Mouse (Mus musculus): Measurements from ENCODE around the gene Bnip1.

Gene Bnip1

DNA sequence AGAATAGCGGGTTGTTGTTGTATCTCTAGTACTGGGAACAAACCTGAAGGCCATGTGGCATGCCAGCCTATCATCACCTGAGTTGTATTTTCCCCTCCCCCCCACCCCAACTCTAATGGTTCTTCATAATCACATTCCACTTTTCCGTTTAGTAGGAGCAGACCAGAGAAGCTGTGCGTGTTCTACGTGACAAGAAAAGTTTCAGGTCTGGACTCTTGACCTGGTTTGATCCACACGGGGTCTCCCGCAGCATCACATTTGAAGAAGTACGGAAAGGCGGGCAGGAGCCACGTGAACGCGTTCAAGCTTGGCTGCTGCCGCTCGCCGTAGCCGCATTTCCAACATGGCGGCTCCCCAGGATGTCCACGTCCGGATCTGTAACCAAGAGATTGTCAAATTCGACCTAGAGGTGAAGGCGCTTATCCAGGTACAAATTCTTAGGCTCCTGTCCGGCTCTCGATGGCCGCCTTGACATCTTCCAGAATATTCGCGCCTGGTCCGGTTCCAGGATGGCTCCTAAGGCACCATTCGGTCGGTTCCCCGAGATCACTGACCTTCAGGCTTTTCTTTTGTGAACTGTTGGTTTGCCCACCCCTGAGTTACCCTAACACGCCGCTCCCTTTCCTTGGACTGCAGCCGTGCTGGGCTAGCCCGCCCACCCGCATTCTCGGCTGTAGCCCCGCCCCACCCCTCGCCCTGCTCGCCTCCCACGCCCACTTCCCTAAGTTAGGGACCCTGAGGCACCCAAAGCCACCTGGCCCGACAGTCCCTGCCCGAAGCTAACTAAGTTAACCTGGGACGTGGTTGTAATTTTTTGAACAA, at the start of gene Bnip1:
Gene Bnip1 (plus strand): TSS at position 317 of the 822 bp plus-strand sequence.
- DNase-seq: peak; percentile 81

DNA sequence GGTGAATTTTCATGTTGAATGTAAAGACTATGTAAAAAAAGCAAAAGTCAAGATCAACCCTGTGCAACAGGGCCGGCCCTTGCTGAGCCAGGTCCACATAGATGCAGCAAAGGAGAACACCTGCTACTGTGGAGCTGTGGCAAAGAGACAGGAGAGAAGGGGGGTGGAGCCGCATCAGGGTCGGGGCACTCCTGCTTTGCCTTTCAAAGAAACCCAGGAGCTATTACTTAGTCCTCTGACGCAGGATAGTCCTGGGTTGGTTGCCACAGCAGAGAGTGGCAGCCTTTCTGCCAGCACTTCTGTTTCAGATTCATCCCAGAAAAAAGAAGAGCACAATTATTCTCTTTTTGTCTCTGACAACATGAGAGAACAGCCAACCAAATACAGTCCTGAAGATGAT, 38.3 kb upstream of the Bnip1 start:
- no peak for DNase-seq

DNA sequence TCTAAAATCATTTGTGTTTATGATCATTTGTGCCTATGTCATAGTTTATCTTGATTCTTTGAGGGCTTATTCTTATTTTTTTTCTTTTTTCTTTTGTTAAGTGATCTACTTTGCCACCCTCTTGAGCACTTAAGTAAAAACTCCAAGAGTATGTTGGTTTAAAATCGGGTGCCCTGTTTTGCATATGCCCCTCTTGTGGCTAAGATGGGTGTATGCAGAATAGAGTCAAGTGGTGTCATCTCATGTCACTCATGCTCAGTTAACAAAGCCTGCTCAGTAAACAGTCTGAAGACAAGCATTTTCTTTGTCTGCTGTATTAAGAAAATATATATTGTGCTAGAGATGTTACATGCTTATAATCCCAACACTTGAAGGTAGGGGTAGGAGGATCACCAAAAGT, 37.6 kb upstream of the Bnip1 start:
- DNase-seq: no peak

DNA sequence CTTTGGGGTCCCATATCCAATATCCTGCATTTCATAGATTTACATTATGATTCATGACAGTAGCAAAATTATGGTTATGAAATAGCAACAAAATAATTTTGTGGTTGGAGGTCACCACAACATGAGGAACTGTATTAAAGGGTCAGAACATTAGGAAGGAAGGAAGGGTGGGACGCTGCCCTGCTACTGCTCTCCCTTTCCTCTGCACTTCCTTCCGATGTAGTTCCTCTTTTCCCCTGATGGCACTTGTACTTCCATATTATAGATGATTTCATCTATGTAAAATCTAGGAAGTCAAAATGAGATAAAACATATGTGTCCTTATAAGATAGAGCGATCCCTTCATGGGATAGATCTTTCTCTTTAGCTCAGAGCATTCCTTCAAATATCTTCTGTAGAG, 30.9 kb upstream of the Bnip1 start:
- no peak for DNase-seq

DNA sequence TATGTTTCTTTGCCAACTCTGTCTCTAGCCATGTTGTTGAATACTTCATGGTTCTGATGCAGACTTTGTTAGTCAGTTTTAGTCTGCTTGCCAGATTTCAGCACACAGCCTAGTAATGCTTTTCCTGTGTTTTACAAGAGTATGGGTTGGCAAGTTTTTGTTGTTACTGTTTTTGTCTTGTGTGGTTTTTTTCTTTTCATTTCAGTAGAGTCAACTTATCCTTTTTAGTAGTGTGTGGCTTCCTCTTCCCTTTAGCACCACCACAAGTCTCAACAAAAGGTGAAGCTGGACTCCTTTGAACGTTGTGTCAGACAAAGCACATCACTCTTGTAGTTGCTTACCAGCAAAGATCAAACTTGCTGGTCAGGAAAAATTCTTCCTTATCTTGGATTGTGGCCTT, 28.6 kb upstream of the Bnip1 start:
- peak; percentile 10 for DNase-seq

DNA sequence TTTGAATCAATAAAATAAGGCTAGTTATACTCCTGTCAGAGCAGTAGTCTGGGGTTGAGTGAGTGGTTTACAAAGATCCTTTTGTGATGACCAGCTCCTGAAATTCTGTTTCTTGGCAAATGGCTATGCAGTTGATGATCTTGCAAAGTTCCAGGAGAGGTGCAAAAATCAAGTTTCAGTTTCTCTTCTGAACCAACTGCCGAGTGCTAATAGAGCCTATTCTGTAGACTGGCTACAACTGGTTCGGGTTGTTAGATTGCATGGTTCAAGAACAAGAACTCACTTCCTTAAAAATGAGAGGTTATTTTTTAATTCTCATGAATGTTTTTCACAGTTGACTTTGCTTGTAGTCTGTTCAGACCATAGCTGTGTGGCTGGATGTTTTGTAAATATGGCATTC, 27.4 kb upstream of the Bnip1 start:
- no peak for DNase-seq

DNA sequence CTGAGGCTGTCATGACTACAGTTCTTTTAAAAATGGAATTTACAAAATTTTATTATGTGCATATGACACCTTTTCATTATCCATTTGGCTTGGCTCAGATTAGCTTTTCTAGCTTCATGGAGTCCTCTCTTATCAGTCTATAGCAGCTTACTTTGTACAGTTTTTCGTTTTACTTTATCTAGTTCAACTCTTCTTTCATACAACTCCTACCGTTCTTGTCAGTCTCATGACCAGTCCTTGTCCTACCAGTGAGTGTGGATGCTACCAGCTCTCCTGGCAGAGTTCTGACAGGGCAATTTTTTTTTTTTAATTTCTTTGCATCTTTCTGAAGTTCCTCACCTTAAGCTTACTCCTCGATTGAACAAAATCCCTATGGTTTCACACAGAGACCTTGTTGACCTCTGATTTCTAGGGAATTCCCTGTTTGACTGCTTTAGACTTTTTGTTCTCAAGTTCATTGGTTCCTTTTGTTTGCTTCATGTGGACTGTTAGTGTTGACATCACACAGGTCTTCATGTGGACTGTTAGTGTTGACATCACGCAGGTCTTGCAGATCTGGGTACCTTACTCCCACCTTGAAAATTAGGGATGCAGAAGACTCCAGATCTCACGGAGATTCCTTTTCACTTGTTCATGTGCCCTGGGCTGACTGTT, 13.6 kb upstream of the Bnip1 start:
- no peak for DNase-seq

DNA sequence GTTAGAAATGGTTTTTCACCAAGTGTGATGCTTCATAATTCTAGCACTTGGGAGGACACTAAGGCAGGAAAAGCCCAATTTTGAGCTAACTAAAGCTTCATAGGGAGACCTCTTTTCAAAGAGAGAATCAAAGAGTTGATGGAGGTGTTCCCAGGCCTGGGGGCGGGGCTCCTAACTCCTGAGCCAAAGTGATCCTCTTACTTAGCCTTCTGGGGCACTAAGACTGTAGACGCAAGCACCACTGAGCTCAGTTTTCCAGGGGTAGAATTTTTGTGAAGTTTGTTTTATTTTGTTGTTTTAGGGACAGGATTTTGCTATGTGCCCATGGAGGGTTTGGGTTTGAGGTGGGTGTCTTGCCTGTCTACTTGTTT, 13.1 kb upstream of the Bnip1 start:
- no peak for DNase-seq

DNA sequence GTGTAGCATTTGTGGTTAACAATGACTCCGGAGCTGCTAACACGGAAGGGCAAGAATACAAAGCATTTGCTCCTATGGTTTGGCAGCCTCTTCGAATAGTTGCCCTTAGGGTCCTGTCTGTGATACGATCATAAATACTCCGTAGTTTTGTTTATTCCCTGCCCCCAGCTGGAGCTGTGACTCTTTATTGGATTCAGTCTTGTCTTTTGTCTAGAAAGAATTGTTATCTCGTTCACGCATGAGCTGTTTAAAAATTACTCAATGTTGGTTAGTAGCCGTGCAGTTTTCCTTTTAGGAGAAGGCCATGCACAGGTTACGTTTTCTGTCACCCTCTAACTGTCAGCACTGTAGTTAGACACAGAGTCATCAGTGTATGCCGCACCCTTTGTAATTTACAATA, 4.7 kb upstream of the Bnip1 start:
- no peak for DNase-seq

DNA sequence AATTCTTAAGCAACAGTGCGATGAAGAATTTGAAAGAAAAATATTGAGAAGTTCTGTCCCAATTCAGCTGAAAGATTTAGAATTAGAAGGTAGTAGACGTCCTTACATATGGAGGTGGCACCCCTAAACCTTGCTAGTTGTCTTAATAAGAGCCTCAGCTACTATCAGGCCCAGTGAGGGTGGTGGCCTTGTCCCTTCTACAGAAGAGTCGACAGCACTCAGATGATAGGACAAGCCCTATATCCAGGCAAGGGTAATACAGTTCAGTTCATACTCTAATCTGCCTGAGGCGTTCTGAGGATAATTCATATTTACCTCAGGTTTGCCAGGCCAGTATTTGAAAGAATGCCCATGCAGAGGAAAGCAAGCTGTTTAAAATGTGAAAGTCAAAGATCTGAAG, 2.9 kb upstream of the Bnip1 start:
- DNase-seq: no peak

DNA sequence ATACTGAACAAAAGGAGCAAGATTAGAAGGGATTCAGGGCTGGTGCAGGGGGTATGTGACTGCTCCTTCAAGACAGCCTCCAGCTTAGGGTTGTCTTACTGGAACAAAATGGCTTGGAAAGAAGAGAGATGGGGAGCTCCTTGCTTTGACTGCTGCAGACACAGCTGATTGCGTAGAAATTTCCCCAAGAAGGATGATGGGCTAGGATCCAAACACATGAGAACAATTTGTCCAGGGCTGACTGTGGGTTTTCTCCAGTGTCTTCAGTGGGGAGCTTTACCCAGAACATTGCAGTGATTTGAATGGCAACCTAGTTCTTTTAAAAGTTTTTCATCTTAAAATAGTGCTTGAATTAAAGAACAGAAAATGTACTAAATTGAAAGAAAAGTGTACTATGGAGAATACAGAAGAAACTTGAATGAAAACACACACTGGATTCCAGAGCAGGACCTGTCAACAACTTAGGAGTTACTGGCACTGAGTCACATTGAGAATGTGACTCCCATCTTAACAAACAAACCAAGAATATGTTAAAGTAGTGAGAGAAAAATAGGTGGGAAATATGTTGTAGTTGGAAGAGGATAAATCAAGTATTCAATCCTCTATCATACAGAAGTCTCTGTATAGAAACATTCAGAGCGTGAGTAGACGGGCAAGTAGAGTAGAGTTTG, 2.3 kb upstream of the Bnip1 start:
- DNase-seq: no peak

DNA sequence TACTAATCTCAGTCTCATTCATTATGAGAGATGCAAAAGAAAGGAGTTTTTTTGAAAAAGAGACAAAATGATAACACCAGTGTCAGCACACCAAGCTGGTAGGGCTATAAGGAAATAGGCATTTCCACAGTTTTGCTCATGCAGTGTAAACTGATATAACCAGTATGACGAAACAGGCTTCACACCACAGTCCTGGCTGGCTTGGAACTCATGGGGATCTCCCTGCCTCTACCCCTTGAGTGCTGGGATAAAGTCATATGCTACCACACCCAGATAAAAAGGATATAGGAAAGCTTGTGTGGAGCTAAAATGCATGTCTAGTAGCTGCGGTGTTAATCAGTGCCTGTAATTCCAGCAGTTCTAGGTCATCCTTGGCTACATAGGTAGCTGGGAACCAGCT, 1.4 kb upstream of the Bnip1 start:
- no peak for DNase-seq

DNA sequence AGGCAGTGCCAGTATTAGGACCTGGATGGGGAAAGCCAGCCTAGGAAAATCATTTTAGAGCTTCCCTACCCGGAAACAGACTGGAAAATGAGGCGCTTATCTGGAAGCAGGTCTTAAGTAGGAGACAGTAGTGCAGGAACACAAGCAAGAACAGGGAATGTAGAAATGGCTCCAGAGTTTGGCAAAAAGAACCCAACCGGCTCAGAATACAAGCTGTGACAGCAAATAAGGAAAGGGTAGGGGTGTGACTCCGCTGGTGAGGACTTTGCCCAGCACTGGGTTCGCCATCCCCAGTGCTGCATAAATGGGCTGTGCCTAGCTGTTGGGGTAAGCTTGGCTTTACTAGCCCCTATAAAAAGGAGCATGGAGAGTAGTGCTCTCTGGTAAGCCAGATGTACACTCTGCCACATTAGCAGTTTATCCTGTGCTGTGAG, 761 bp downstream of the Bnip1 start:
- no peak for DNase-seq

DNA sequence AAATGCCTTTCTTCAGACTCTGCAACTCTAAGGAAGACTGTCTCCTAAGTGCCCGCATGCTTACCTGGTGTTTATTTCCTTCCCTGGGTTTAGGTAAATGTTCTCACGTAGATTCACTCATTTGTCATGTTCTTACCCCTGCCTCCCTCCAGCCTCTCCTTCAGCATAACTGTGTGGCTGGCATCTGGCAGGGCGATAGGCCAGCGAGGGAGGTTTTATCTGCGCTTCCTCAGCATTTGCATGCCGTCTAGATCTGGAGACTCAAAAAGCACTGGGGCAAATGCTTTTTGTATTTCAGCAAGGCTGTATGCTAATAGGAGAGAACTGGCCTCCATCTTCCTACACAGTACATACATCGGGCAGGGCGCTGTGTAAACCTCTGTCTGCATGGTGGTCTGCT, 3.7 kb downstream of the Bnip1 start:
- no peak for DNase-seq

DNA sequence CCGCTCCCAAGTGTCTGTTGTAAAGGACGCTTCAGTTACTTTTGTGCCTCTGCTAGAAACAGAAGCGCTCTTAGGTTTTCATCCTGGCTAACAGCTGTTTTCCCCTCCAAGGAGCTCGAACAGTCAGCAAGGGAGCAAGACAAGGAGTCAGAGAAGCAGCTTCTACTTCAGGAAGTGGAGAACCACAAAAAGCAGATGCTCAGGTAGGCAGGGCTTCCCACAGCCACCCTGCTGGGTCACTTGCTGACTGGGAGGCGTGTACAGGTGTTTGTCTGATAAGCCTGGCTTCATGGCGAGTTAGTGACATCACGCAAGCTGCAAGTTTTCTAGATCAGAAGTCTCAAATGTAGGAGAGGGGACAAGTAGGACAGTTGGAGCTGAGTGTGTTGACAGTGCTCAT, 5.7 kb downstream of the Bnip1 start:
- DNase-seq: peak; percentile 57

DNA sequence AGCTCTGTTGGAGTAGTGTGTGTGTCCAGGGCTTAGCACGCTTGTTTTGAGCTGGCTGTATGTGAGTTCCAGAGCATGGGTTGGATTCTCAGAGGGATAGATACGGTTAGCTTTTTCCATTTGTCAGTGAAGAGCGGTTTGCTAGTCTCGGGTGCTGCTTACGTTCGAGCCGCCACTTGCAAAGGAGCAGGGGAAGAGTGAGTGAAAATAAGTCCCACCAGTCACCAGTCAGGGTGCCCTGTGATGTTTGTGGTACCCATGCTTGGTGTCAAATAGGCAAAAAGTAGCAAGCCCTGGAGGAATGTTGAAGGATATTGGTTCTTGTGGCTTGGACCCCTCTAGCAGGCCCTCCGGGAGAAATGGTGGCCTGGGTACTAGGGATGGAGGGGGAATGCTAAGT, 8.1 kb downstream of the Bnip1 start:
- DNase-seq: no peak

DNA sequence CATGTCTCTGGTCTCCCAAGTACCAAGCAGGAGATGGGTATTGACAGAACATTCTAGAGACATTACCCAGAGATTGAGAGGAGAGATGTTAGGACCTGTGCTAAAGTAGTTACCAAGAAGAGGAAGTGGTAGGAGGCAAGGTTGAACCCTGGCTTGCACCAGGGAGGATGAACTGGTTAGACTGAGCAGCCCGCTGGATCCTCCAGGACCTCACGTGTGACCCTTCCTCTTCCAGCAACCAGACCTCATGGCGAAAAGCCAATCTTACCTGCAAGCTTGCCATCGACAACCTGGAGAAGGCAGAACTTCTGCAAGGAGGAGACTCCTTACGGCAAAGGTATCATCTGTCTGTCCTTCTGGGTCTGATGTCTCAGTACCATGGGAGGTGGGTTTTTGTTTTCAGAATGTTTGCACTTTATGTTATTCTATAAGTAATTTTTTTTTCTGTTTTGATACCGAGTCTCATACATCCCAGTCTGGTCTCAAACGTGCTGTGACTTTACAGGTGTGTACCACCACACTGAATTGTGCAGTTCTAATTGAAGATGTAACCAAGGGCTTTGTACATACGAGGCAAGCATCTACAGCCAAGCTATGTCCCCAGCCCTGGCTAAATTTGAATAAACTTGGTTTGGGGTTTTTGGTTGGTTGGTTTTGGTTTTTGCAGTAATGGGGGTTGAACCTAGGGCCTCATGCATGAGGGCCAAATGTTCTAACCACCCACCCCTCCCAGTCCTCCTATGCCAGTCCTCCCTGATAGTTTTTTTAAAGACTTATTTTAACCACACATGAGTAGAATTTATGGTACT, 8.8 kb downstream of the Bnip1 start:
- DNase-seq: no peak

DNA sequence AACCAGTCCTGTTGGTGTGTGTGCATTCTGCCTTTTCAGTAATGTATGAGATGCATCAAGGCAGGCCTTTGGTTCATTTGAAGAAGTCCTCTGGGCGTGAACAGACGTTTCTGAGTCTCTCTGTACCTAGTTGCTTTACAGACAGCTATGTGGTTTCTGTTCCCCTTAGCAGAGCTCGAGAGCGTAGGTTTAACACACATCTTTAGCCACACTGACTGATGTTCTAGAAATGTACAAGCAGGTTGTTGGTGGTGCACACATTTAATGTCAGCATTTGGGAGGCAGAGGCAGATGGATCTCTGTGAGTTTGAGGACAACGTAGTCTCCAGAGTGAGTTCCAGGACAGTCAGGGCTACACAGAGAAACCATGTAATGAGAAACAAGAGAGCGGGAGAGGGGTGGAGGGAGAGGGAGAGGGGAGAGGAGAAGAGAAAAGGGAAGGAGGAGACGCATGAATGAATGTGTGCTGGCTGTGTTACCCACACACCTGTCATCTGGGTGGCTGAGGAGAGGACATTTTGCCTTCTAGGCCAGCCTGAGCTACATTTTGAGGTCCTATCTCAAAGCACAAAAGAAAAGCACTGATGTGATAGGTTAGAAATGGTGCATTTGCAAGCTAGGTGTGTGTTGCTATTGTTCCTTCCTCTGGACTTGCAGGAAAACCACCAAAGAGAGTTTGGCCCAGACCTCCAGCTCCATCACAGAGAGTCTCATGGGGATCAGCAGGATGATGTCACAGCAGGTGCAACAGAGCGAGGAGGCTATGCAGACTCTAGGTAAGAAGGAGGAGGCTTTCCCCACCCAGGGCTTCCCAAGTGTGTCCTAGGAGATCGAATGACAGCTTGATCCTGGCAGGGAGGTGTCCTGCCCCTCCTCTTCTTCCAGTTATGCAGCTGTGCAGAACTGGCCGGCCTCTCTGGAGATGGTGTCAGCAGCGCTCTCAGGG, 9.7 kb downstream of the Bnip1 start:
- no peak for DNase-seq

DNA sequence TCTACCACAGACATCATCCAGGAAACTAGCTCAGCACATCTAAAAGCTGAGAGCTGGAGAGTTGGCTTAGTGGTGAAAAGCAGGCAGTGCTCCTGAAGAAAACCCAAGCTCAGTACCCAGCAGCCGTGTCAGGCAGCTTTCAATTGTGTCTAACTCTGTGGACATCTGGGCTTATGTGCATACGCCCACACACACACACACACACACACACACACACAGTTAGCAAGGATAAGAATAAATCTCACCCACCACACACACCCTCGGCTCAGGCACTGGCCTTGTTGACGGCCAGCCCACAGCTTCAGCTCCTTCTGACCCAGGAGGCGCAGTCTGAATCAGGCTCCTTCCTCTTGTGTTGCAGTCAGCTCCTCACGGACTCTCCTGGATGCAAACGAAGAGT, 10.7 kb downstream of the Bnip1 start:
- no peak for DNase-seq

DNA sequence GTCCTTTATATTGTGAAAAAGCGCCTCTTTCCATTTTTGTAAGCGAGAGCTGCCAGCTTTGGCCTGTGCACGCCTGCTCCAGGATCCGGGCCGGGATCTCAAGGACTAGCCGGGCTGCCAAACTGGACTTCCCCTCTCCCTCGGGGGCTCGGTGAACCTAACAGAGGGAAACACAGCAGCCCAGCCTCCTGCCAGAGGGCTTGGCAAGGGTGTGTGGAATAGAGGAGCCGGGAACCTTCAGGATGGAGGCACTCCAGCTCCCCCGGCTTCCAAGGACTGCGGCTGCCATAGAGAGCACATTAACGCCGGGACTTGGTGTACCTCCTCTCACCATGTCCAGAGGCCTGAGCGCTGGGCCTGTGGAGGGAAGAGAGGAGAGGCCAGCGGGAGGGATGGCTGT, 11.2 kb downstream of the Bnip1 start:
- no peak for DNase-seq

DNA sequence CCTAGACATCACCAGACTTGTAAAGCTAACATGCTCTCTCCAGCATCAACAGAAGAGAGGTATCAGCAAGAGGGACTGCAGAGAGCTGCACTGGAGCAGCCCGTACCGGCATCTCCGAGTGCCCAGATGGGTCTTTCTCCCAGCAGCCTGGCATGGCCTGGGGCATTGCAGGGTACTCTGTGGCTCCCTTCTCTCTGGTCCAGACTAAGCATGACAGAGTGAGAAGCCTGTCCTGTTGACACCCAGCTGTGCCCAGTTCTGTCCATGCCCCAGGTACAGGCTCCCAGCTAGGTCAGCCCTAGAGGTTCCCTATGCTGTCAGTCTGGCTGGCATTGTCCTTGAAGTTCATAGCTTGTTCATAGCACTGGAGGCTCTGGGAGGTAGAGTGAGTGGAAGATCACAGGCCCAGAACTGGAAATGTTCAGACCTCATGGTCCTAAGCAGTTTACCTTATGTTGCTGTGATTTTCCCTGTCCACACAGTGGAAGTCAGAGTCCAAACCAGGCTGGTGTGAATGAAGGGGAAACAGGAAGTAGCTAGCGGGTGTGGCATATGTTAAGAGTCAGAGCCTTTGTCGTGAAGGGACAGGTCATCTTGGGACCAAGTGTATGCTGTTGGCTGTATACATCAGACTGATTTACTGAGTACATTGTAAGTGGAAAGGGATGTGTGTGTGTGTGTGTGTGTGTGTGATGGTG, 12.4 kb downstream of the Bnip1 start:
- no peak for DNase-seq

DNA sequence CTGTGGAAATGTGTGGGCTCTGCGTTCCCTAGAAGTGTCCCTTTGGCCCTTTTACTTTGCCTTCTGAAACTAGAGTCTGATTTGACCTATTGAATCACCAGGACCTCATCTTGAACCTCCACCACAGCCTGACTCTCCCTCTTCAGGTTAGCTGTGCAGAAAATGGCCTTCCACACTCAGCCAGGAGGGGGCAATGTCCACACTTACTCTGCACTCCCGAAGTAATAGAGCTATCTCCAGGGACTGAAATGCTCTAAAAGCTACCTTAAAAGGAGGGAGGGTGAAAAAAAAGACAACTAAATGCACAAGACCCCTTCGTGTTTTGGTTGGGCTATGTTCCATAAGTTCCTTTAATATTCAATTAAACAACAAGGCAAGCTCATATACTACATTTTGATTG, 13.9 kb downstream of the Bnip1 start:
- peak; percentile 54 for DNase-seq
